Mouse (Mus musculus) liver, postnatal 0 days (tissue): ENCODE measurements around the gene Dis3l2.

Experiments used
- CTCF ChIP-seq: sonication (generic); IDR thresholded peaks from 2 replicates; pipeline ENCODE4 v1.5.1; 2016; ENCODE audit warnings: antibody characterized with exemption, low read depth
- EP300 ChIP-seq: IDR thresholded peaks from 2 replicates; pipeline ENCODE4 v1.6.1; 2016; ENCODE audit warnings: antibody characterized with exemption, low read depth, mild to moderate bottlenecking

- TF ChIP-seq CTCF (no peak), EP300 (no peak)
These were observed 29.2 kb upstream of the Dis3l2 start for GRCm38 (mm10) chr1:86674385-86674784.
